24 mouse cellular contexts compared by ENCODE assay signal in genomic region chr13:18791314-18791713, GRCm38 (mm10).
DNase-seq lines count a peak whose midpoint lies in the region; ATAC-seq lines count a peak whose summit lies in the region.
"Had no signal": no experiment of that assay in that cellular context is flagged by ENCODE, and none has a peak within 500 bp of the region (broad histone marks: within the 10 kb centered on the region; RNA-seq: fewer than 3 reads in every experiment).

No protein-coding gene starts in this region.

- WGBS in embryonic facial prominence, embryonic 14.5 days: 36% methylated on average over 4 of the region's 4 CpGs
- 70% methylated on average over 4 of the region's 4 CpGs for WGBS in embryonic facial prominence, embryonic 10.5 days
- 68% methylated on average over 4 of the region's 4 CpGs for WGBS in kidney, embryonic 14.5 days

- ATAC-seq in embryonic facial prominence, embryonic 14.5 days (ENCODE audit: low read depth): no peak
- no peak for ATAC-seq in kidney, embryonic 14.5 days (ENCODE audit: low FRiP score, low TSS enrichment)
- ATAC-seq: forebrain, embryonic 15.5 days; hindbrain, postnatal 0 days; Patski had no signal

- H3K27me3 ChIP-seq in embryonic facial prominence, embryonic 14.5 days (replicated peaks; ENCODE audit: control insufficient read depth, insufficient read depth, low read length): no peaks in the 10 kb centered on the region
- H3K27me3 ChIP-seq in embryonic facial prominence, embryonic 10.5 days (replicated peaks; ENCODE audit: low read depth, poor library complexity, severe bottlenecking): no peaks in the 10 kb centered on the region
- H3K27me3 ChIP-seq in kidney, embryonic 14.5 days (ENCODE audit: control insufficient read depth, insufficient read depth, low read length): no peaks in the 10 kb centered on the region
- H3K27me3 ChIP-seq: embryonic facial prominence, embryonic 13.5 days; forebrain, embryonic 15.5 days; hindbrain, embryonic 13.5 days; Patski had no signal

- H3K27ac ChIP-seq in embryonic facial prominence, embryonic 14.5 days (replicated peaks; ENCODE audit: low read depth, low read length): no peak overlapping the region
- no peak overlapping the region for H3K27ac ChIP-seq in embryonic facial prominence, embryonic 10.5 days (replicated peaks)
- no peak overlapping the region for H3K27ac ChIP-seq in kidney, embryonic 14.5 days (ENCODE audit: low read depth, low read length)
- H3K27ac ChIP-seq: embryonic facial prominence, embryonic 13.5 days; forebrain, embryonic 10.5 days; forebrain, embryonic 15.5 days; hindbrain, embryonic 13.5 days; hindbrain, postnatal 0 days had no signal

- 0 out of 2 replicates have a peak, but pooled peaks cover 10% of the 10 kb centered on the region for H3K4me1 ChIP-seq in embryonic facial prominence, embryonic 14.5 days (ENCODE audit: control insufficient read depth, insufficient read depth, low read length)
- H3K4me1 ChIP-seq in embryonic facial prominence, embryonic 10.5 days: no peaks in the 10 kb centered on the region
- H3K4me1 ChIP-seq in kidney, embryonic 14.5 days (ENCODE audit: control insufficient read depth, insufficient read depth, low read length): peaks cover 3% of the 10 kb centered on the region; the same call in 1 of the 2 replicates

- no peak overlapping the region for H3K9ac ChIP-seq in embryonic facial prominence, embryonic 14.5 days (ENCODE audit: low read depth, low read length)
- H3K9ac ChIP-seq in kidney, embryonic 14.5 days (ENCODE audit: low read depth, low read length): no peak overlapping the region
- H3K9ac ChIP-seq: embryonic facial prominence, embryonic 13.5 days; forebrain, embryonic 15.5 days; hindbrain, embryonic 13.5 days had no signal

- no peaks in the 10 kb centered on the region for H3K36me3 ChIP-seq in embryonic facial prominence, embryonic 14.5 days (ENCODE audit: control insufficient read depth, insufficient read depth, low read length)
- no peaks in the 10 kb centered on the region for H3K36me3 ChIP-seq in embryonic facial prominence, embryonic 10.5 days (replicated peaks)
- H3K36me3 ChIP-seq in kidney, embryonic 14.5 days (ENCODE audit: control insufficient read depth, insufficient read depth, low read length): no peaks in the 10 kb centered on the region
- H3K36me3 ChIP-seq: embryonic facial prominence, embryonic 13.5 days; forebrain, embryonic 10.5 days; forebrain, embryonic 15.5 days; hindbrain, embryonic 13.5 days had no signal

- H3K9me3 ChIP-seq in embryonic facial prominence, embryonic 14.5 days (ENCODE audit: control insufficient read depth, low read length): no peaks in the 10 kb centered on the region
- H3K9me3 ChIP-seq in embryonic facial prominence, embryonic 10.5 days: no peaks in the 10 kb centered on the region
- H3K9me3 ChIP-seq in kidney, embryonic 14.5 days (ENCODE audit: control insufficient read depth, low read length): no peaks in the 10 kb centered on the region
- H3K9me3 ChIP-seq: embryonic facial prominence, embryonic 13.5 days; forebrain, embryonic 10.5 days; forebrain, embryonic 15.5 days; G1E; hindbrain, embryonic 13.5 days had no signal

- no peak overlapping the region for H3K4me3 ChIP-seq in embryonic facial prominence, embryonic 14.5 days (ENCODE audit: low read depth, low read length)
- no peak overlapping the region for H3K4me3 ChIP-seq in embryonic facial prominence, embryonic 10.5 days
- H3K4me3 ChIP-seq in kidney, embryonic 14.5 days (ENCODE audit: low read length): no peak overlapping the region
- H3K4me3 ChIP-seq: embryonic facial prominence, embryonic 13.5 days; forebrain, embryonic 10.5 days; forebrain, embryonic 15.5 days; hindbrain, embryonic 13.5 days had no signal

- H3K4me2 ChIP-seq in embryonic facial prominence, embryonic 14.5 days (ENCODE audit: low read depth, low read length): no peak overlapping the region
- no peak overlapping the region for H3K4me2 ChIP-seq in kidney, embryonic 14.5 days (replicated peaks; ENCODE audit: low read depth, low read length)
- H3K4me2 ChIP-seq: embryonic facial prominence, embryonic 13.5 days; forebrain, embryonic 15.5 days; hindbrain, embryonic 13.5 days had no signal

- peak; percentile 63 for DNase-seq in embryonic facial prominence, embryonic 14.5 days (ENCODE audit: low spot score)
- no peak for DNase-seq in embryonic facial prominence, embryonic 10.5 days (ENCODE audit: low spot score)
- DNase-seq in 3T3-L1 (ENCODE audit: low read depth, low spot score): peak; percentile 50
- peak; percentile 20 for DNase-seq in Muller cell, postnatal 12 days (ENCODE audit: inconsistent ontology term)
- peak; percentile 5 for DNase-seq in skeletal muscle tissue, adult 2 months (ENCODE audit: low read depth, low spot score)
- DNase-seq in natural killer cell, adult 2 months (ENCODE audit: low spot score in 2 of 2): no peak
- DNase-seq: adrenal gland, adult 8-10 months; adrenal gland, postnatal 36 days; cerebellum, adult 11 months; cerebellum, adult 8-10 months; cerebellum, postnatal 14 days; embryo, embryonic 11 days; gastrocnemius, postnatal 36 days; heart, adult 11 months; heart, postnatal 10 days; heart, postnatal 4 days had no signal

Comparison
In these comparisons a context has a peak if more than half of its experiments do, and no peak if none do; other contexts are left out.
1. DNase-seq: peak in embryonic facial prominence, embryonic 14.5 days (single experiment), 3T3-L1 (single experiment), Muller cell, postnatal 12 days (single experiment) and skeletal muscle tissue, adult 2 months (single experiment); none in embryonic facial prominence, embryonic 10.5 days (single experiment) and natural killer cell, adult 2 months (0 of 2).